Mouse (Mus musculus): ENCODE results near the gene Farp2. TPM values are rescaled to one million over a fixed set of nuclear protein-coding genes. Genes with fewer than 3 reads are reported as not detected.

Gene Farp2
- polyA plus RNA-seq, 1 experiment from 2014 or later = 1.2 TPM

- H3K4me2 ChIP-seq = no peak overlapping the region
- no peaks in the 10 kb centered on the region for H3K36me3 ChIP-seq (replicated peaks)
- WGBS (ENCODE audit: insufficient replicate concordance) = 78% methylated on average over 12 of the region's 12 CpGs
- no peak overlapping the region for H3K4me3 ChIP-seq (replicated peaks)
- no peaks in the 10 kb centered on the region for H3K4me1 ChIP-seq (replicated peaks)
- no peak for ATAC-seq (ENCODE audit: insufficient read depth)
- no peaks in the 10 kb centered on the region for H3K9me3 ChIP-seq (replicated peaks)
- no peak overlapping the region for H3K27ac ChIP-seq (replicated peaks)
- H3K27me3 ChIP-seq = no peaks in the 10 kb centered on the region
- H3K9ac ChIP-seq = no peak overlapping the region
These were observed 92.0 kb downstream of the Farp2 start for GRCm38 (mm10) chr1:93603921-93604320.

GRCm38 (mm10) chr1:93607090-93608083 is 95.5 kb downstream of the Farp2 start:
- ATAC-seq (ENCODE audit: insufficient read depth) = no peak
- H3K9ac ChIP-seq = no peak overlapping the region
- no peaks in the 10 kb centered on the region for H3K9me3 ChIP-seq (replicated peaks)
- no peak overlapping the region for H3K4me3 ChIP-seq (replicated peaks)
- H3K27ac ChIP-seq (replicated peaks) = no peak overlapping the region
- H3K36me3 ChIP-seq (replicated peaks) = no peaks in the 10 kb centered on the region
- H3K27me3 ChIP-seq = no peaks in the 10 kb centered on the region
- H3K4me1 ChIP-seq (replicated peaks) = no peaks in the 10 kb centered on the region
- H3K4me2 ChIP-seq = no peak overlapping the region
- WGBS (ENCODE audit: insufficient replicate concordance) = 68% methylated on average over 14 of the region's 14 CpGs

GRCm38 (mm10) chr1:93608696-93609245 is 96.9 kb downstream of the Farp2 start:
- no peak for ATAC-seq (ENCODE audit: insufficient read depth)
- no peak overlapping the region for H3K27ac ChIP-seq (replicated peaks)
- H3K9ac ChIP-seq = no peak overlapping the region
- no peaks in the 10 kb centered on the region for H3K4me1 ChIP-seq (replicated peaks)
- no peak overlapping the region for H3K4me3 ChIP-seq (replicated peaks)
- no peaks in the 10 kb centered on the region for H3K9me3 ChIP-seq (replicated peaks)
- H3K4me2 ChIP-seq = no peak overlapping the region
- H3K36me3 ChIP-seq (replicated peaks) = no peaks in the 10 kb centered on the region
- 56% methylated on average over 4 of the region's 4 CpGs for WGBS (ENCODE audit: insufficient replicate concordance)
- no peaks in the 10 kb centered on the region for H3K27me3 ChIP-seq

- WGBS (ENCODE audit: insufficient replicate concordance) = 67% methylated on average over 8 of the region's 8 CpGs
These were observed 97.9 kb downstream of the Farp2 start for GRCm38 (mm10) chr1:93609762-93610161.

GRCm38 (mm10) chr1:93618059-93618748 is 106.3 kb downstream of the Farp2 start:
- H3K9me3 ChIP-seq (replicated peaks) = no peaks in the 10 kb centered on the region
- H3K9ac ChIP-seq = no peak overlapping the region
- WGBS (ENCODE audit: insufficient replicate concordance) = 75% methylated on average over 4 of the region's 4 CpGs
- no peak for ATAC-seq (ENCODE audit: insufficient read depth)
- no peak overlapping the region for H3K27ac ChIP-seq (replicated peaks)
- H3K4me2 ChIP-seq = no peak overlapping the region
- H3K27me3 ChIP-seq = no peaks in the 10 kb centered on the region
- H3K4me3 ChIP-seq (replicated peaks) = no peak overlapping the region
- peaks cover 14% of the 10 kb centered on the region for H3K4me1 ChIP-seq (replicated peaks)
- H3K36me3 ChIP-seq (replicated peaks) = peaks cover 30% of the 10 kb centered on the region

More at GRCm38 (mm10) chr1:93609762-93610161, 97.9 kb downstream of the Farp2 start:
- Histone ChIP-seq H3K36me3 (replicated peaks) (no peaks in the 10 kb centered on the region), H3K9me3 (replicated peaks) (no peaks in the 10 kb centered on the region), H3K4me2 (no peak overlapping the region), H3K4me1 (replicated peaks) (no peaks in the 10 kb centered on the region), H3K9ac (no peak overlapping the region), H3K27me3 (no peaks in the 10 kb centered on the region), H3K4me3 (replicated peaks) (no peak overlapping the region), H3K27ac (replicated peaks) (no peak overlapping the region)
- ATAC-seq (ENCODE audit: insufficient read depth) = no peak

- 27% methylated on average over 5 of the region's 5 CpGs for WGBS (ENCODE audit: insufficient replicate concordance)
- Histone ChIP-seq H3K4me1 (replicated peaks) (peaks cover 14% of the 10 kb centered on the region), H3K27me3 (no peaks in the 10 kb centered on the region), H3K4me3 (replicated peaks) (no peak overlapping the region), H3K27ac (replicated peaks) (no peak overlapping the region), H3K9ac (no peak overlapping the region), H3K4me2 (no peak overlapping the region), H3K9me3 (replicated peaks) (no peaks in the 10 kb centered on the region), H3K36me3 (replicated peaks) (peaks cover 37% of the 10 kb centered on the region)
- ATAC-seq (ENCODE audit: insufficient read depth) = peak; percentile 56
These were observed 107.1 kb downstream of the Farp2 start for GRCm38 (mm10) chr1:93618948-93619347.

GRCm38 (mm10) chr1:93624502-93624901 is 112.6 kb downstream of the Farp2 start:
- WGBS (ENCODE audit: insufficient replicate concordance) = 24% methylated on average over 1 of the region's 1 CpGs
- Histone ChIP-seq H3K27me3 (no peaks in the 10 kb centered on the region), H3K4me1 (replicated peaks) (peaks cover 22% of the 10 kb centered on the region), H3K4me2 (no peak overlapping the region), H3K36me3 (replicated peaks) (peaks cover 88% of the 10 kb centered on the region), H3K9me3 (replicated peaks) (no peaks in the 10 kb centered on the region), H3K27ac (replicated peaks) (no peak overlapping the region), H3K9ac (no peak overlapping the region), H3K4me3 (replicated peaks) (no peak overlapping the region)
- peak; percentile 81 for ATAC-seq (ENCODE audit: insufficient read depth)

GRCm38 (mm10) chr1:93630796-93631195 is 118.9 kb downstream of the Farp2 start:
- no peaks in the 10 kb centered on the region for H3K27me3 ChIP-seq
- no peak for ATAC-seq (ENCODE audit: insufficient read depth)
- no peaks in the 10 kb centered on the region for H3K9me3 ChIP-seq (replicated peaks)
- peaks cover 36% of the 10 kb centered on the region for H3K36me3 ChIP-seq (replicated peaks)
- H3K27ac ChIP-seq (replicated peaks) = peak overlapping the region; percentile 53
- H3K4me2 ChIP-seq = peak overlapping the region; percentile 23
- H3K9ac ChIP-seq = no peak overlapping the region
- WGBS (ENCODE audit: insufficient replicate concordance) = 27% methylated on average over 3 of the region's 3 CpGs
- peaks cover 43% of the 10 kb centered on the region for H3K4me1 ChIP-seq (replicated peaks)
- no peak overlapping the region for H3K4me3 ChIP-seq (replicated peaks)

- no peak for ATAC-seq (ENCODE audit: insufficient read depth)
- WGBS (ENCODE audit: insufficient replicate concordance) = 60% methylated on average over 3 of the region's 3 CpGs
- H3K9ac ChIP-seq = no peak overlapping the region
- H3K27me3 ChIP-seq = no peaks in the 10 kb centered on the region
- no peaks in the 10 kb centered on the region for H3K9me3 ChIP-seq (replicated peaks)
- peaks cover 17% of the 10 kb centered on the region for H3K36me3 ChIP-seq (replicated peaks)
- H3K27ac ChIP-seq (replicated peaks) = no peak overlapping the region
- no peak overlapping the region for H3K4me3 ChIP-seq (replicated peaks)
- peaks cover 49% of the 10 kb centered on the region for H3K4me1 ChIP-seq (replicated peaks)
- no peak overlapping the region for H3K4me2 ChIP-seq
These were observed 120.8 kb downstream of the Farp2 start for GRCm38 (mm10) chr1:93632723-93633122.

GRCm38 (mm10) chr1:93634481-93634891 is 122.6 kb downstream of the Farp2 start:
- Histone ChIP-seq H3K27ac (replicated peaks) (peak overlapping the region; percentile 90), H3K36me3 (replicated peaks) (peaks cover 3% of the 10 kb centered on the region; the same call in 1 of the 2 replicates), H3K4me1 (replicated peaks) (peaks cover 49% of the 10 kb centered on the region), H3K9me3 (replicated peaks) (no peaks in the 10 kb centered on the region), H3K9ac (peak overlapping the region; percentile 96), H3K4me3 (replicated peaks) (peak overlapping the region; percentile 97), H3K4me2 (peak overlapping the region; percentile 95), H3K27me3 (no peaks in the 10 kb centered on the region)
- no peak for ATAC-seq (ENCODE audit: insufficient read depth)
- under 1% methylated on average over 6 of the region's 6 CpGs for WGBS (ENCODE audit: insufficient replicate concordance)

GRCm38 (mm10) chr1:93635091-93635579 is 123.3 kb downstream of the Farp2 start:
- peak; percentile 47 for ATAC-seq (ENCODE audit: insufficient read depth)
- H3K27me3 ChIP-seq = no peaks in the 10 kb centered on the region
- no peaks in the 10 kb centered on the region for H3K9me3 ChIP-seq (replicated peaks)
- peak overlapping the region; percentile 90 for H3K27ac ChIP-seq (replicated peaks)
- under 1% methylated on average over 58 of the region's 58 CpGs for WGBS (ENCODE audit: insufficient replicate concordance)
- peaks cover 3% of the 10 kb centered on the region; the same call in 1 of the 2 replicates for H3K36me3 ChIP-seq (replicated peaks)
- peaks cover 48% of the 10 kb centered on the region for H3K4me1 ChIP-seq (replicated peaks)
- H3K9ac ChIP-seq = peak overlapping the region; percentile 96
- H3K4me2 ChIP-seq = peak overlapping the region; percentile 95
- peak overlapping the region; percentile 97 for H3K4me3 ChIP-seq (replicated peaks)

All from liver, embryonic 15.5 days (tissue).